Mouse (Mus musculus) brown adipose tissue, adult 24 weeks (tissue): ENCODE data around the gene B9d2. TPM values are rescaled to one million over a fixed set of nuclear protein-coding genes. Genes with fewer than 3 reads are reported as not detected.
A peak's percentile ranks its signal among the peaks of the same experiment; 100 is the strongest.

ENCODE experiments used
- H3K27ac ChIP-seq: fragments of 200-500 bp; replicated peaks from 2 replicates; pipeline ENCODE4 v1.5.1; 2012; ENCODE audit warnings: low read depth, mild to moderate bottlenecking, low read length
- H3K4me1 ChIP-seq: fragments of 200-500 bp; 2 replicates; pipeline ENCODE4 v1.6.1; 2012; ENCODE audit warnings: low read length, mixed read lengths; ENCODE audit not compliant: control insufficient read depth, insufficient read depth, insufficient read length
- H3K4me3 ChIP-seq: fragments of 200-500 bp; 2 replicates; pipeline ENCODE4 v1.5.1; 2012; ENCODE audit warnings: low read depth, mild to moderate bottlenecking, low read length, moderate library complexity; ENCODE audit not compliant: insufficient read depth
- polyA plus RNA-seq: library from polyadenylated mRNA; stranded (reverse); fragments of >200 nt; gene quantifications from 2 replicates; pipeline ENCODE4 v1.2.4, GENCODE M21; 2012; ENCODE audit not compliant: missing spikeins, insufficient read depth, insufficient read length

The B9d2 gene
- polyA plus RNA-seq, 1 experiment, result 10.9 TPM

DNA sequence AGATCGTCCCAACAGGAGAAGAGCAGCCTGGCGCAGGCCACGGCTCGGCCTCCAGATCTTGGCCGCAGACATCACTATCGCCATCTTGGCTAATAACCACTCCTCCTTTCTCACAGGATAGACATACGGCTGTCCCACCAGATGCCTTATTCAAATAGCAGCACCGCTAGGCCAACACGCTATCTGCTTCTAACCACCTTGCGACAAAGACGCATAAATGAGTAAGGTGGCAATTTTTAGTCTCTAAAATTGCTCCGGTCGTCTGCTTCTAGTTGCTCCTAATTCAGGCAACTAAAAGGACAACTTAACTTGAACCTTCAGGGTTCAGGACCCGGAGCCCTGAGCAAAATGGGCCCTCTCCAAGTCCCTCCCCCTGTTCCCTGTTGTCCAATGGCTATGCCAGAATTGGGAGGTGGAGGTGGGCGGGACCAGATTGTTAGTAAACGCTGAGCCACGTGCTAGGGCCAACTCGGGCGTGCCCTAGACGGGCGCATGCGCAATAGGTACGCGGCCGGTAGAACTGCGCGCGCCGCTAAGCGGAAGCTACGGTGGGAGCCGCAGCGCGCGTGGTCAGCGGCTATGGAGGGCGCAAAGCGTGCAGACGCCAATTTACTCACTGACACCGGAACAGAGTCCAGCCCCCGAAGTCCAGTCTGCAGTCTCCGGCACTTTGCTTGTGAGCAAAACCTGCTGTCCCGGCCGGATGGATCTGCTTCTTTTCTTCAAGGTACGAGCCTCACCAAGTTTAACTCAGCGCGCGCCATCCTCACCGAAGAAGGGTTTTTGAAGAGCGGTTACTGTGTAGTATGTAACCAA is 21.7 kb upstream of the B9d2 start, which contains the start of the genes Bckdha and Exosc5:
Gene Bckdha (minus strand): TSS at position 325 of the 816 bp plus-strand sequence.
Gene Exosc5 (plus strand): TSS at position 508 of the 816 bp plus-strand sequence.
- peak within 1 kb of the TSS; percentile 96 for H3K27ac ChIP-seq
- H3K4me1 ChIP-seq, result peaks cover 7% of the 10 kb centered on the region
- peak within 1 kb of the TSS; percentile 82 for H3K4me3 ChIP-seq

DNA sequence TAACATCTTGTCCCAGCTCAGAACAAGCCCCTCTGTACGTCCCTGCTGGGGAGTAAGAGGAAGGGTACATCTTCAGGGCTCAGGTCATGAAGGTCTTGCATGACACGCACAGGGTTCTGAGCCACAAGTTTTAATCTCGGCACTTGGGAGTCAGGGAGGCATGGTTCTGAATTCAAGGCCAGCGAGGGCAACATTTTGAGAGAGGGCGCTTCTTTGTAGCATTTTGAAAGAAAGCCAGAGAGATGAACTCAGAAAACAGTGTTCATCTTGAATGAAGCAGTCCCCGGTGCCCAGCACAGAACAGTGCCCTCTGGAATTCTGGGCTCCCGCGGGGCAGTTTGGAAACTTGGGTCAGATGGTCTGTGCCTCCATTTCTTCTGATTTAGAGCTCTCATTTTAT is 14.2 kb upstream of the B9d2 start:
- no peak overlapping the region for H3K27ac ChIP-seq
- H3K4me1 ChIP-seq, result no peaks in the 10 kb centered on the region
- no peak overlapping the region for H3K4me3 ChIP-seq

DNA sequence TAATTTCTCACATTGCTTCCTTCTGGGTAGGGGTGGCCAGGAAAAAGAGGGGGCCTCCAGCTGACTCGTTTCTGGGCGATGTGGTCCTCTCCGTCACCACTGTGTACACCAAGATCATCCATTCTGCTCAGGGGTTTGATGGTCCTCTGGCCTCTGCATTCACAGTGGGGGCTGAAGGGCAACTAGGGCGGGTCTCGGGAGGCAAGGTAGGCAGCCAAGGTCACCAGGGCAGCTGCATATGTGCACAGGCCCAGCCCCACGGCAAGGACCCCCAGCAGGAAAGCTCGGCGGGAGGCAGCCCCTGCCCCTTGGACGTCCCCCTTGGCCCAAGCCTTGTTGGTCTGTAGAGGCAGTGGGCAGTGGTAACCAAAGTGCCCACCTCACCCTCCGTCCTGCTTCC is 11.4 kb upstream of the B9d2 start:
- H3K27ac ChIP-seq, result no peak overlapping the region
- H3K4me3 ChIP-seq, result no peak overlapping the region
- H3K4me1 ChIP-seq, result no peaks in the 10 kb centered on the region

DNA sequence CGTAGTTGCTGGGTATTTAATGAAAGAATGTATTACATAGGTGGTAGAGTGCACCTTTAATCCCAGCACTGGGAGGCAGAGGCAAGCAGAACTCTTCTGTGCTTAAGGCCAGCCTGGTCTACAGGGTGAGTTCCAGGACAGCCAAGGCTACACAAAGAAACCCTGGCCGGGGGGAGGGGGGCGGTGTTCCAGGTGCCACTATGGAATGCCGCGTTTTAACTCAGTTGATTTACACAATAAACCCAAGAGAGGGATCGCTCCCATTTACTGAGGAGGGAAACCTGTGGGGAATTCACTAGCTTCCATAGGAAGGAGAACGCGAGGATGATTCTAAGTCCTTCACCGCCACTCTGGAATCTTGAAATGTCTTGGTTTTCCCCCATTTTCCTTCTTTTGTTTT is 10.9 kb upstream of the B9d2 start:
- Histone ChIP-seq H3K4me3 (no peak overlapping the region), H3K27ac (no peak overlapping the region), H3K4me1 (no peaks in the 10 kb centered on the region; the same call in 1 of the 2 replicates)

DNA sequence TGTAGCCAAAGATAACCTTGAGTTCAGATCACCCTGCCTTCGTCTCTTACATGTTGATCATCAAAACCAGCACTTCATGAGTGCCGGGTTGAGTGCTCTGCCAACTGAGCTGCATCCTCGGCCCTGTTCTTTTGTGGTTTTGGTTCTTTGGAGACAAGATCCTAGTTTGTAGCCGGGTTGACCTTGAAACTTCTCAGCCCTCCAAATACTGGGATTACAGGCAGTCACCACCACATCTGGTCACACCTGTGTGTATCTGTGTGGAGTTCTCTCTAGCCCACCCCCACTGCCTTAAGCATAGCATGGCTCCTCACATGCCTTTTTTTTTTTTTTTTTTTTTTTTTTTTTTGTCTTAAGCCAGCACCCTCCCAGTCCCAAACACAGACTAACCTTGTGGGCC is 10.5 kb upstream of the B9d2 start:
- Histone ChIP-seq H3K27ac (no peak overlapping the region), H3K4me3 (no peak overlapping the region), H3K4me1 (no peaks in the 10 kb centered on the region; the same call in 1 of the 2 replicates)

DNA sequence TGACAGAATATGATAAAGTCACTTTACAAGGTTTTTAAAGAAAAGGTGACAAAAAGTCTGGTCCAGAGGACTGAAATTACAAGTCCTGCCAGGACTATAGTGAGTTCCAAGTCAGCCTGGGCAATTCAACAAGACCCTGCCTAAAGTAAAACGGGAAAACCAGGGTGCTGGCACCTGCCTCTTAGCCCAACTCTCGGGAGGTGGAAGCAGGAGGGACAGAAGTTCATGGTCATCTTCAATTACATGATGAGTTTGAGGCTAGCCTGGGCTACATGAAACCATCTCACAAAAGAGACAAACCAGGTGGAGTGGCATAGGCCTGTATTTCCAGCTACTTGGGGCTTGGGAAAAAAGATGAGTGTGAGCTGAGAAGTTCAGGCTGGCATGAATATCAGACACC is 8.9 kb upstream of the B9d2 start:
- Histone ChIP-seq H3K4me1 (no peaks in the 10 kb centered on the region; the same call in 1 of the 2 replicates), H3K27ac (no peak overlapping the region), H3K4me3 (no peak overlapping the region)

DNA sequence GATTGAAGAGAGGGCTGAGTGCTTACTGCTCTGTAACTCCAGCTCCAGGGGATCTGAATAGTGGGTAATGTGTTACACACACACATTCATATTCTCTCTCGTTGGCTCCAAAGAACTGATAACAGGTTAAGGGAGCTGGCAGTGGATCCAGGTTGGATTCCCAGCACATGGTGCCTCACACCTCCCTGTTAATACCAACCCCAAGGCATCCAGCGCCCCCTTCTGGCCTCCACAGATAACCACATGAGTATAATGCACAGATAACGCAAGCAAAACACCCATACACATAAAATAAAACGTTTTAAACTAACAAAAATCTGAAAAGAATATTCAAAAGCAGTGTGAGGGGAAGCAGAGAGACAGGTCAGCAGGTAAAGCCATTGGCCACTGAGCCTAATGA is 8.1 kb upstream of the B9d2 start:
- Histone ChIP-seq H3K4me3 (no peak overlapping the region), H3K4me1 (no peaks in the 10 kb centered on the region; the same call in 1 of the 2 replicates), H3K27ac (no peak overlapping the region)

DNA sequence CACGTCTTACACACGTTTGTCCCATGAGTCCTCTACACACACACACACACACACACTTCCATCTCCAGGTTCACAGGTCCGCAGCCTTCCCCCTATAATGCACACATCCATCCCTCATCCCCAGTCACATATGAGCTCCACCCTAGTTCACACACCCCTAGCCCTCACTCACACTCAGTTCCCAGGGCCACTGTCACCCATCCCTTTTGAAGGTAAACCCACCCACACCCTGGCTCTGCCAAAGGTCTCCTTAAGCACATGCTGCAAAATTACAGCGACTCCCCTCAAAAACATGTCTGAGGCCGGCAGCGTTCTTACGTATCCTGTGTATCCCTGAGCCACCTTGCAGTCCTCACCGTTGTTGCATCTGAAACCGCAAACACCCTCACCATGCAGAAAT is 6.3 kb upstream of the B9d2 start:
- H3K27ac ChIP-seq, result no peak overlapping the region
- H3K4me1 ChIP-seq, result no peaks in the 10 kb centered on the region; the same call in 1 of the 2 replicates
- no peak overlapping the region for H3K4me3 ChIP-seq

DNA sequence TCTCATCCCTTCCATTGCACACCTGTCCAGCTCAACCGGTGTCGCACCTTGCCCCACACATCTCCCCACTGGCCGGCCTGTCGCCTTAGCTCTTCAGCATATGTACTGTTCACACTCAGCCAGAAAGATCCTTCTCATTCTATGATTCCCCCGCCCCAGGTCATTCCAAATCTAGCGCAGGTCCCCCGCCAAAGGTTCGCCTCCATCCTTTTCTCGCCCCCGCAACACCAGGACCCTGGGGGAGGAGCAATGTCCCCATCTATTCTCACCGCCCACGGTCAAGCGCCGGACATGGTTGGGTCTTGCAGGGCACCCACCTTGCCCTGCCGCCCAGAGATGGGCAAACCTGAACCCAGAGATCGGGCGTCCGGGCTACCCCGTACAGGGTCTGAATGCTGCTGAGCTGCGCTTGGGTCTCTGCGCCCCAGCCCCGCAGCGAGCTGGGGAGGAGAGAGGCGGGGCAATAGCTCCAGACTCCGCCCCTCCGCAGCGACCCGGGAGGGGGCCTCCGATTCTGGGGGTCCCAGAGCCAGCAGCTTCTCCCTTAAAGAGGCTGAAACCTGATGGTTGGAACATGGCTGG is 5.8 kb upstream of the B9d2 start, which contains the start of gene Tmem91:
Gene Tmem91 (minus strand): TSS at position 448 of the 582 bp plus-strand sequence.
- no peak within 1 kb of the TSS for H3K4me3 ChIP-seq
- no peak within 1 kb of the TSS for H3K27ac ChIP-seq
- H3K4me1 ChIP-seq, result no peaks in the 10 kb centered on the region; the same call in 1 of the 2 replicates

DNA sequence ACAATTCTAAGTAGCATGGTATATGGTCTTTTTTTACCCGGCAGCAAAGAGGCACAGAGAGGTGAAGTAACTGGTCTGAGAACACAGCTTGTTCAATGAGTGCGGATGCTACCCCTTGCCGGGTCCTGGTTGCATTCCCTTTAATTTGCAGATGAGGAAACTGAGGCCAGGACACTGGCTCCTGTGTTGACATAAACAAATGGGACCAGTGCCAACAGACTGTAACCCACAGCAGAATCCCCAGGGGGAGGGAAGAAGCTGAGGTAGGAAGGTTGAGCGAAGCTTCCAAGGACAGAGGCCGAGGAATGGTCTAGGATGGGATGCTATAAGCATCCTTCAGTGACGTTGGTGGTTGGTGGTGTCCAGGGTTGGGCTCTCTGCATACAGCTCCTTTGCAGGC is 5.2 kb upstream of the B9d2 start:
- H3K4me3 ChIP-seq, result no peak overlapping the region
- H3K27ac ChIP-seq, result no peak overlapping the region
- H3K4me1 ChIP-seq, result no peaks in the 10 kb centered on the region; the same call in 1 of the 2 replicates

DNA sequence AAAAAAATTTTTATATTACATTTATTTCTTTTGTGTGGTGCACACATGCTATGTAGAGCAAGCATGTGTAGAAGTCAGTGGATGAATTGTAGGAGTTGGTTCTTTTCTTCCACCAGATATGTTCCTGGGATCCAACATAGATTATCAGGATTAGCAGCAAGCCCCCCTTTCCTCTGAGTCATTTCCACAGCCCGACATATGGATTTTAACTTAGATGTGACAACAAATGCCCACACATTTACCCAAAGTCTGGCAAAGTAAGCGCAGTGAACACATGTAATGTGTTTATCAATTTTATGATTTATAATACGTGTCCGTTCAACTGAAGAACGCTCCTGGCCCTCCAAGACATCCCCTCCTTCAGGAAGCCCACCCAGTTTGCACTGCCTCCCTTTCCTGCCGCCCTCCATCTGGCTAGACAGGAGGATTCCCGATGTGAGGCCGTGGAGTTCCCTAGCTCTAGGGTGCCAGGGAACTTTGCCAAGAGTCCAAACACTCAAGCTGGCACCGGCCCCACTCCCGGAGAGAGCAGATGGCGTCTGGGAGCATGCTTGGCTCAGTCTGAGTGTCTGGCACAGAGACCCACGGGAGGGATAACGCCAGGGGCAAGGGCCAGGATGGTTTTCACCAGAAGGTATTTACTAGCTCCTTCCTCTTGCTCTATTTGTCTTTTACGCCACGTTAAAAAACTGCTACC is 4.3 kb upstream of the B9d2 start:
- no peak overlapping the region for H3K27ac ChIP-seq
- H3K4me1 ChIP-seq, result no peaks in the 10 kb centered on the region; the same call in 1 of the 2 replicates
- H3K4me3 ChIP-seq, result no peak overlapping the region

DNA sequence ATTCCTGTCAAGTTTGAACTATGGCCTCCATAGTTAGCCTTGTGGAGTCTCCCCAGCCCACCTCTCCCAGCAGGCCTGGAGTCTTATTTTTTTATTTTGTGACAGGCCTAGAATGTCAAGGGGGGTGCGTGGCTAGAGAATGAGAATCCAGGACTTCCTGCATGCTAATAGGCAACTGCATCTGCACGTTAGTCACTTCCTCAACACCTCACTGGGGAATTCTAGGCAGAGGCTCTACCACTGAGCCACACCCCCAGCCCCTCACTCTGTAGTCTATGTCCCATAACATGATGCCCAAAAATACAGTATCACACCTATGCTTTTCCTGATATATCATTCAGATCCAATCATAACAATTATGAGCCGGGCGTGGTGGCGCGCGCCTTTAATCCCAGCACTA is 3.6 kb upstream of the B9d2 start:
- Histone ChIP-seq H3K4me1 (no peaks in the 10 kb centered on the region; the same call in 1 of the 2 replicates), H3K4me3 (no peak overlapping the region), H3K27ac (no peak overlapping the region)

DNA sequence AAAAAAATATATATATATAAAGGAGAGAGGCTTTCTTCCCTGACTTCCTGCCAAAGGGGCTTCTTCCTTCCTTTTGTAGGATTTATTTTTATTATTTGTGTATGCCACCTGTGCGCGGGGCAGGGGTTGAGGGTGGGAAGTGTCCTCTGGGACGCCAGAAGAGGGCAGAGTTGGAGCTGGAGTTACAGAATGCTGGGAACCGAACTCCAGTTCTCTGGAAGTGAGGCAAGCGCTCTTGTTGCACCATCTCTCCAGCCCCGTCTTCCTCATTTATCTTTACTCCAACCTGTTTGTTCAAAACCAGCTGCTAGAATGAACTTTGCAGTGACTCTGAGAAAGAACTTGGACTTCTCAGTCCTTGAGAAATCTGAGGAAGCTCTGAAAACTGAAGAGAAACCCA is 609 bp upstream of the B9d2 start:
- peak overlapping the region; percentile 47; the same call in 1 of the 2 replicates for H3K27ac ChIP-seq
- H3K4me3 ChIP-seq, result peak overlapping the region; percentile 96; the same call in 1 of the 2 replicates
- H3K4me1 ChIP-seq, result no peaks in the 10 kb centered on the region

DNA sequence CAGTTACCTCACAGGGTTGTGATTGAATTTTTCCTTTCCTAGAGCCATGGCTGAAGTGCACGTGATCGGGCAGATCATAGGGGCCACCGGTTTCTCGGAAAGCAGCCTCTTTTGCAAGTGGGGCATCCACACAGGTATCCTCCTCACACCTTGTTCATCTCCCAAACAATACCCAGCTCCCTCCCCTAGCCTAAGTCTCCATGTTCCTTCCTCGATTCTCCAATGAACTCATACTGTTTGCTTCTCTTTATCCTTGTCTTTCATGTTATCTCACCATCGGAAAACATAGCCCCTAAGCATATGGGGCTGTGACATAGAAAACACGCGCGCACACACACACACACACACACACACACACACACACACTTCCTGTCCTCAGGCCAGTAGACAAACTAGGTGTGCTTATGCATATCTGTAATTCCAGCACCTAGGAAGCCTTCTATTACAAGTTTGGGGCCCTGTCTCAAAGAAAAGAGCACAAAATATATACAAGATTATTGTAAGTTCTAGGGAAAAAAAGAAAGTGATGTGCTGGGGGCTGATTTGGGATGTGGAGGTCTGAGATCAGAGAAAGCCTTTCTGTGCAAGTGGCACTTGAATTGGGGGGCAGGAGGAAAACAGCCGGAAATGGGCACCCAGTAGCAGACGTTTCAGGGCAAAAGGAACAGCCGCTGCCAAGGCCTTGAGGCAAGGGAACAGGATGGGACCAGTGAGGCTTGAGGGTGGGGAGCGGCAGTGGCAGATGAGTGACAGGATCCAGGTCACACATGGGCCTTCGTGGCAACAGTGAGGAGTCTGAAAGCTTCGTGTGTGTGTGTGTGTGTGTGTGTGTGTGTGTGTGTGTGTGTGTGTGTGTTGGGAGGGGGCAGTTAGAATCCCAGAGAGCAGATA is 1.0 kb downstream of the B9d2 start:
- 0 out of 2 replicates have a peak overlapping the region, but pooled peaks have one; percentile 12 for H3K4me3 ChIP-seq
- 0 out of 2 replicates have a peak, but pooled peaks cover 4% of the 10 kb centered on the region for H3K4me1 ChIP-seq
- H3K27ac ChIP-seq, result no peak overlapping the region
